Mouse (Mus musculus): Measurements from ENCODE around the gene Dynlt1c. TPM values are rescaled to one million over a fixed set of nuclear protein-coding genes. Genes with fewer than 3 reads are reported as not detected.
"Not testable (repeated sequence)": the region's sequence is repeated elsewhere in the genome, so short reads cannot be mapped to it uniquely, and the experiment has no call there.

Dynlt1c gene
- polyA plus RNA-seq (2016; fragmentation: Nextera tagmentation; extraction: Ambion mirVana): 8.1 and 10.1 TPM in 2 replicates

DNA sequence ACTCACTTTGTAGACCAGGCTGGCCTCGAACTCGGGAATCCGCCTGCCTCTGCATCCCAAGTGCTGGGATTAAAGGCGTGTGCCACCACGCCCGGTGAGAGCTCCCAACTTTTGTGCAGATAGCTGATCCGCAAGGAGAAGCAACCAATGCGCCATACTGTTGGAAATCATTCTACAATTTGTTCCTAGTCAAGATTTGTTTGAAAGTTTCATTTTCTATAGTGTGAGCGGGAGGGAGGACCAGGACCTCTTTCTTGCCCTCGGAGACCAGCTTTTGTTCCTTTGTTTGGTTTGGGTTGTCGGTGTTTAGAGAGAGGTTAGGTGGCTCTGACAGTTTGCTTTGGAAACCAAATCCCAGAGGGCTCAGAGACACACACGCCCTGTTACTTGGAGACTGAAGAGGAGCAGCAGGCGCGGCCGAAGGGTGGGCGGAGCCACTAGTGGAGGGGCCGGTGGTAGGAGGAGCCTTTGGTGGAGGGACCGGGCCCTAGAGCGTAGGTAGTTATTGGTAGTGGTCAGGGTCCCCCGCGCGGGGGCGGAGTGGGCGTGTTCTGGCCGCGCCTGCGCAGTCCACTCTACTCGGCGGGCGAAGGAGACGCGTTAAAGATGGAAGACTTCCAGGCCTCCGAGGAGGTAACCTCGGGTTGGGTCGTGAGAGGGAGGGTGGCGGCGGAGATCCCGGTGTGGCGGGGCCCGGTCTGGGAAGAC is at the start of gene Dynlt1c:
TSS of gene Dynlt1c (plus strand) at position 468 of the 708 bp plus-strand sequence.
- 11% methylated on average over 28 of the region's 40 CpGs for WGBS (ENCODE audit: insufficient replicate concordance)
- H3K4me2 ChIP-seq: peak within 1 kb of the TSS; percentile 58

DNA sequence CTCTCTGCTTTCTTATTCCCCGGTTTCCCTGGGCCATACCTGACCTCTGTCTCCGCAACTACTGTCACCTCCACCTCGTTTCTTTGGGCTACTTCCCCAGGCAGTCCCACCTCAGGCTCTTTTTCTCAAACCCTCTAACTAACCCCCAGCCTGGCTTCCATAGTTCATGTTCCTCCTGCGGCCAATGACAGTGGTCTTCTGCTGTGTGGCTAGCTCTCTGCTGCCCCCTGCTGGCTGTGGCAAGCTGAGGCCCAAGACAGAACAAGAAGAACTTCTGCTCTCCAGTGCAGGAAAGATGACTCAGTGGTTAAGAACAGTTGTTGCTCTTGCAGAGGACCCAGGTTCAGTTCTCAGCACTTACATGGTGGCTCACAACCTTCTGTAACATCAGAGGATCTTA is 47.7 kb upstream of the Dynlt1c start:
- not testable (repeated sequence) for H3K4me2 ChIP-seq; H3K36me3 ChIP-seq; H3K9ac ChIP-seq; H3K9me3 ChIP-seq (replicated peaks); H3K27ac ChIP-seq; H3K4me3 ChIP-seq; H3K27me3 ChIP-seq (replicated peaks); H3K4me1 ChIP-seq
- no CpG with 5 or more reads among the region's 4 CpGs for WGBS (ENCODE audit: insufficient replicate concordance)
- ATAC-seq: peak; percentile 35; the same call in 1 of the 2 replicates

More for the DNA sequence above, at the start of gene Dynlt1c:
- H3K4me1 ChIP-seq; H3K27me3 ChIP-seq (replicated peaks); H3K9me3 ChIP-seq (replicated peaks); H3K36me3 ChIP-seq; H3K27ac ChIP-seq: not testable (repeated sequence)
- Histone ChIP-seq H3K9ac (0 out of 2 replicates have a peak within 1 kb of the TSS, but pooled peaks have one; percentile 7), H3K4me3 (peak within 1 kb of the TSS; percentile 49)
- ATAC-seq: peak; percentile 98

GRCm38 (mm10) chr17:6554243-6554642 is 47.2 kb upstream of the Dynlt1c start:
- not testable (repeated sequence) for H3K4me1 ChIP-seq; H3K27ac ChIP-seq; H3K4me2 ChIP-seq; H3K4me3 ChIP-seq; H3K9me3 ChIP-seq (replicated peaks); ATAC-seq; H3K27me3 ChIP-seq (replicated peaks); H3K9ac ChIP-seq; H3K36me3 ChIP-seq
- no CpG with 5 or more reads among the region's 5 CpGs for WGBS (ENCODE audit: insufficient replicate concordance)

DNA sequence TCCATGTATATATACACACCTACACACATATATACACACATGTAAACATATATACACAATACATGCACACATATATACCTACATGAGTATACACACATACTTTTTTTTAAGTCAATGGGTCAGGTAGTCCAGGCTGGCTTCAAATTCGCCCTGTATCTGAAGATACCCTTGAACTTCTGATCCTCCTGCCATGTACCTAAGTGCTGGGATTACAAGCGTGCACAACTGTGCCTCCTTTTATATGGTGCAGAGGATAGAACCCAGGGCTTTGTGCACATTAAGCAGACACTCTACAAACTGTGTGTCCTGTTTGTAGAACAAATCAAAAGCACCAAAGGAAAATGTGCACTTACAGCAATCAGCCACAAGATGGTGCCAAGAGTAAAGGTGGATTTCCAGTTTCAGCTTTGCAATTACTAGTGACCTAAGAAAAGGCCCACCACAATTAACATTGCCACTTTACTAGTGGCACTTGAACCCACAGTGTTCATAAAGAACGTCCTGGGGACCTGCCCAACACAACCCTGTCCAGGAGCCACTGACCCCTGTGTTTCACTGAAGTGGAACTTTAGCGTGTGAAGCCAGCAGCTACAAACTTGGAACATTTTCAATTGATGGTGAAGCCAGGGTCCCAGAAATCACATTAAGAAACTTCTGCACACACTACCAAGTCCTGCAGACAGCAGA is 41.9 kb upstream of the Dynlt1c start:
- H3K36me3 ChIP-seq; H3K9me3 ChIP-seq (replicated peaks); H3K27me3 ChIP-seq (replicated peaks); H3K4me2 ChIP-seq; H3K9ac ChIP-seq; H3K4me3 ChIP-seq; H3K4me1 ChIP-seq; H3K27ac ChIP-seq: not testable (repeated sequence)
- no CpG with 5 or more reads among the region's 4 CpGs for WGBS (ENCODE audit: insufficient replicate concordance)
- ATAC-seq: peak; percentile 30; the same call in 1 of the 2 replicates

DNA sequence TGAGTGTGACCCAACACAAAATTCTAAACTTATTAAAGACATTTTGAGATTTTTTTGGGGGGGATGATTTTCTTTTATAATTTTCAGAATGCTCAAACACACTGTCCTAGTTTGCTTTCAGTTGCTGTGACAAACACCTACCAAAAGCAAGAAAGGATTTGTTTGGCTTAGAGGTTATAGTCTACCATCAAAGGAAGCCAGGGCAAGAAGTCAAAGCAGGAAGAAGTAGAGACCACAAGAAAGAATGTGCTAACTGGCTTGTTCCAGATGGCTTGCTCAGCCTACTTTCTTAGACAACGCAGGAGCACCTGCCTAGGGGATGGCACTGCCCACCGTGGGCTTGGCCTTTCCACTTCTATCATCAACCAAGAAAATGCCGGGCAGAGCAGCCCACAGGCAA is 36.6 kb upstream of the Dynlt1c start:
- WGBS (ENCODE audit: insufficient replicate concordance): 62% methylated on average over 3 of the region's 3 CpGs

DNA sequence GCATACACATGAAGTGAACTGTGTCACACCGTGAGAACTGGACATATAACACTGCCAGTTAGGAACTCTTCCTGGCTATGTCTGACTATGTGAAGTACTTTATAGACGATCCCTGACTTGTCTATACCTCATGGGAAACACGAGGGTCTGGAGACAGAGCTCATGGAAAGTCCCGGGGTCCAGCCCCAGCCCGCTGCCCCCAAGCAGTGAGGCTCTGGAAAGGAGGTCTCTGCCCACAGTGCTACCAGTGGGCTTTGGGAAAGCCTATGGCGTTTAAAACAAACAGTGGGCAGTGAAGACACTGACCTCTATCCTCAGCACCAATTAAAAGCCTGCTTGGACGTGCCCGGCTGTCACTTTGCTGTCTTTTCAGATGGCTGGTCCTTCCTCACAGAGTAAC is 33.6 kb upstream of the Dynlt1c start:
- not testable (repeated sequence) for H3K27ac ChIP-seq; H3K4me2 ChIP-seq; H3K4me1 ChIP-seq; H3K36me3 ChIP-seq; H3K9me3 ChIP-seq (replicated peaks); ATAC-seq; H3K9ac ChIP-seq; H3K4me3 ChIP-seq; H3K27me3 ChIP-seq (replicated peaks)
- WGBS (ENCODE audit: insufficient replicate concordance): 64% methylated on average over 6 of the region's 8 CpGs

More for the DNA sequence above, 36.6 kb upstream of the Dynlt1c start:
- not testable (repeated sequence) for H3K36me3 ChIP-seq; H3K4me3 ChIP-seq; H3K9me3 ChIP-seq (replicated peaks); H3K27ac ChIP-seq; H3K9ac ChIP-seq; H3K4me2 ChIP-seq; H3K27me3 ChIP-seq (replicated peaks); H3K4me1 ChIP-seq; ATAC-seq

DNA sequence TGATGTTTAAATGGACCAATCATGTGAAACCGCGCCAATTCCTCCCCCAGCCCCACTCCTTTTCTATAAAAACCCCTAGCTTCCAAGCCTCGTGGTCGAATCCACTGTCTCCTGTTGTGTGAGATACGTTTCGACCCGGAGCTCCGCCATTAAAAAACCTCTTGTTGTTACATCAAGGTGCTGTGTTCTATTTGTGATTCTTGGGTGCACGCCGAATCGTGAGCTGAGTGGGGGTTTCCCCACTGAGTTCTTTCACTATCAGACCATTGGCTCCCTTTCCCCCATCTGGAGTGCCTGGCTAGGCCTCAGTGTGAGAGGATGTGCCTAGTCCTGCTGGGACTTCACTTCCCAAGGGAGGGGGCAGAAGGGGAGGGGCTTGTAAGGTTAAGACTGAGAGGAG is 30.2 kb upstream of the Dynlt1c start:
- H3K9me3 ChIP-seq (replicated peaks); ATAC-seq; H3K4me1 ChIP-seq; H3K27me3 ChIP-seq (replicated peaks); H3K27ac ChIP-seq; H3K36me3 ChIP-seq; H3K4me3 ChIP-seq; H3K4me2 ChIP-seq; H3K9ac ChIP-seq: not testable (repeated sequence)
- 84% methylated on average over 11 of the region's 11 CpGs for WGBS (ENCODE audit: insufficient replicate concordance)

DNA sequence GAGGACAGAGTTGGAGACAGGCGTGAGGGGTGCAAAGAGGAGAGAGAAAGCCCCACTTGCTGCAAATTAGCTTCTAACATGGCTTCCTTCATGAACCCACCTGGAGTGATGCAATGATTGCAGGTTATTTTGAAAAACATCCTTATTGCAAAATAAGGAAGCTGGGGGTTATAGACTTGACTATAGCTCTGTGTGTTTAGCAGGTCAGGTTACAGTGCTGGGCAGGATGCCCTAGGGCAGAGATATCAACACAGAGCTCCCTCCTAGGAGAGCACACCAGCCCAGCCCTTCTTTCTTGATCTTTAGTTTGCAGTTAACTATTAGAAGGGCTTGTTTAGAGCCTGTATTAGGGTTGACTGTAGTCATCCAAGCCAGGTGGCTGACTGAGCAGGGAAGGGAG is 29.3 kb upstream of the Dynlt1c start:
- not testable (repeated sequence) for H3K4me3 ChIP-seq; H3K9me3 ChIP-seq (replicated peaks); H3K9ac ChIP-seq; H3K4me1 ChIP-seq; H3K4me2 ChIP-seq; H3K27ac ChIP-seq; ATAC-seq; H3K36me3 ChIP-seq; H3K27me3 ChIP-seq (replicated peaks)
- WGBS (ENCODE audit: insufficient replicate concordance): no CpG with 5 or more reads among the region's 1 CpGs

- H3K36me3 ChIP-seq; H3K4me2 ChIP-seq; H3K4me1 ChIP-seq; H3K9me3 ChIP-seq (replicated peaks); H3K9ac ChIP-seq; H3K4me3 ChIP-seq; H3K27me3 ChIP-seq (replicated peaks); H3K27ac ChIP-seq; ATAC-seq: not testable (repeated sequence)
- 78% methylated on average over 8 of the region's 8 CpGs for WGBS (ENCODE audit: insufficient replicate concordance)
These were observed 26.1 kb upstream of the Dynlt1c start for GRCm38 (mm10) chr17:6575376-6575775.

GRCm38 (mm10) chr17:6588672-6589071 is 12.8 kb upstream of the Dynlt1c start:
- ATAC-seq: not testable (repeated sequence)
- WGBS (ENCODE audit: insufficient replicate concordance): no CpG with 5 or more reads among the region's 6 CpGs

DNA sequence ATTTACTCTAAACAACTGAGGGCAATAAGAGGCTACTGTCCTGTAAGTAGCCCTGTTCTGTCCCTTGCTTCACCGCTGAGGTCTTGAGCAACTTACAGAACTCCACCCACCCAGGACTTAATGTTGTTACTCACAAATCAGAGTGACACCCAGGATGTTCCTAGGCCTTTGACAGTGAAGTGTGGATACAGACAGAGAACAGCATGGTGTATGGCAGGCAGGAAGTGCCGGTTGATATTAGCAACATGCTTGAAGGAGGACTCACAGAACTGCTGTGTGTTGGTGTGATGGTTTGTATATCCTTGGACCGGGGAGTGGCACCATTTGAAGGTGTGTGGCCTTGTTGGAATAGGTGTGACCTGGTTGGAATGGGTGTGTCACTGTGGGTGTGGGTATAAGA is 9.4 kb upstream of the Dynlt1c start:
- H3K4me2 ChIP-seq; H3K9ac ChIP-seq; H3K36me3 ChIP-seq; H3K27ac ChIP-seq; H3K27me3 ChIP-seq (replicated peaks); ATAC-seq; H3K4me1 ChIP-seq; H3K9me3 ChIP-seq (replicated peaks); H3K4me3 ChIP-seq: not testable (repeated sequence)
- WGBS (ENCODE audit: insufficient replicate concordance): 77% methylated on average over 2 of the region's 3 CpGs

More at GRCm38 (mm10) chr17:6588672-6589071, 12.8 kb upstream of the Dynlt1c start:
- H3K9me3 ChIP-seq (replicated peaks); H3K4me3 ChIP-seq; H3K4me2 ChIP-seq; H3K36me3 ChIP-seq; H3K27ac ChIP-seq; H3K9ac ChIP-seq; H3K4me1 ChIP-seq: not testable (repeated sequence)
- peaks cover 15% of the 10 kb centered on the region for H3K27me3 ChIP-seq (replicated peaks)

DNA sequence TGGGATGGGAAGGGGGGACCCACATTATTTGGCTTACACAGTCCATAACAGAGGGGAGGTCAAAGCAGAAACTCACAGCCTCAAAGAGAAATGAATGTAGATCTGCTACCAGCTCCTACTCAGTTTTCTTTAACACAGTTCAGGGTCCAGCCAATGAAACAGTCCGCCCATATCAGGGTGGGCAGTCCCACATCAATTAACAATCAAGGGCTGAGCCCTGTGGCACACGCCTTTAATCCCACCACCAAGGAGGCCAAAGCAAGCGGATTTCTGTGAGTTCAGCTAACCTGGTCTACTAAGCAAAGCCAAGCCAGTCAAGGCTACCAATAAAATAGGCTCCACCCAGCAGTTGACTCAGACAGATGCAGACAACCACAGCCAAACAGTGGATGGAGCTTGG is 7.6 kb upstream of the Dynlt1c start:
- not testable (repeated sequence) for H3K4me2 ChIP-seq; H3K4me1 ChIP-seq; H3K36me3 ChIP-seq; ATAC-seq; H3K9me3 ChIP-seq (replicated peaks); H3K9ac ChIP-seq; H3K27ac ChIP-seq; H3K27me3 ChIP-seq (replicated peaks); H3K4me3 ChIP-seq
- WGBS (ENCODE audit: insufficient replicate concordance): 45% methylated on average over 3 of the region's 3 CpGs
